Mouse (Mus musculus): Measurements from ENCODE around the gene Dlgap4. TPM values are rescaled to one million over a fixed set of nuclear protein-coding genes. Genes with fewer than 3 reads are reported as not detected.

Gene Dlgap4
- polyA plus RNA-seq, 1 experiment from 2014 or later, result 74.8 TPM

- H3K4me2 ChIP-seq (ENCODE audit: low read length), result no peak overlapping the region
- WGBS, result 84% methylated on average over 8 of the region's 8 CpGs
- no peak overlapping the region for H3K27ac ChIP-seq (ENCODE audit: low read depth)
- DNase-seq (ENCODE audit: low spot score) (no peak), ATAC-seq (replicated peaks; ENCODE audit: low FRiP score, low TSS enrichment, low read depth) (no peak)
- no peaks in the 10 kb centered on the region for H3K27me3 ChIP-seq (replicated peaks; ENCODE audit: control insufficient read depth, insufficient read depth, low read length)
- H3K9ac ChIP-seq (ENCODE audit: low read length), result no peak overlapping the region
- no peaks in the 10 kb centered on the region for H3K9me3 ChIP-seq (ENCODE audit: control insufficient read depth, low read length)
- no peaks in the 10 kb centered on the region for H3K36me3 ChIP-seq (ENCODE audit: control insufficient read depth, insufficient read depth, low read length)
- H3K4me1 ChIP-seq (replicated peaks; ENCODE audit: control insufficient read depth, insufficient read depth, low read length), result no peaks in the 10 kb centered on the region
- no peak overlapping the region for H3K4me3 ChIP-seq (ENCODE audit: low read depth, low read length)
Measured at GRCm38 (mm10) chr2:156657522-156657921, 44.0 kb downstream of the Dlgap4 start.

GRCm38 (mm10) chr2:156658221-156658620 lies 44.7 kb downstream of the Dlgap4 start:
- 85% methylated on average over 10 of the region's 10 CpGs for WGBS

GRCm38 (mm10) chr2:156658751-156659150 lies 45.2 kb downstream of the Dlgap4 start:
- no peak overlapping the region for H3K4me3 ChIP-seq (ENCODE audit: low read depth, low read length)
- ATAC-seq (replicated peaks; ENCODE audit: low FRiP score, low TSS enrichment, low read depth), result no peak
- no peaks in the 10 kb centered on the region for H3K27me3 ChIP-seq (replicated peaks; ENCODE audit: control insufficient read depth, insufficient read depth, low read length)
- H3K36me3 ChIP-seq (ENCODE audit: control insufficient read depth, insufficient read depth, low read length), result no peaks in the 10 kb centered on the region
- no peak overlapping the region for H3K9ac ChIP-seq (ENCODE audit: low read length)
- no peak for DNase-seq (ENCODE audit: low spot score)
- 62% methylated on average over 7 of the region's 7 CpGs for WGBS
- H3K4me1 ChIP-seq (replicated peaks; ENCODE audit: control insufficient read depth, insufficient read depth, low read length), result no peaks in the 10 kb centered on the region
- no peaks in the 10 kb centered on the region for H3K9me3 ChIP-seq (ENCODE audit: control insufficient read depth, low read length)
- H3K4me2 ChIP-seq (ENCODE audit: low read length), result no peak overlapping the region
- no peak overlapping the region for H3K27ac ChIP-seq (ENCODE audit: low read depth)

More at GRCm38 (mm10) chr2:156658221-156658620, 44.7 kb downstream of the Dlgap4 start:
- Histone ChIP-seq H3K36me3 (ENCODE audit: control insufficient read depth, insufficient read depth, low read length) (no peaks in the 10 kb centered on the region), H3K4me1 (replicated peaks; ENCODE audit: control insufficient read depth, insufficient read depth, low read length) (no peaks in the 10 kb centered on the region), H3K4me3 (ENCODE audit: low read depth, low read length) (no peak overlapping the region), H3K27ac (ENCODE audit: low read depth) (no peak overlapping the region), H3K27me3 (replicated peaks; ENCODE audit: control insufficient read depth, insufficient read depth, low read length) (no peaks in the 10 kb centered on the region), H3K4me2 (ENCODE audit: low read length) (no peak overlapping the region), H3K9ac (ENCODE audit: low read length) (no peak overlapping the region), H3K9me3 (ENCODE audit: control insufficient read depth, low read length) (no peaks in the 10 kb centered on the region)
- ATAC-seq (replicated peaks; ENCODE audit: low FRiP score, low TSS enrichment, low read depth) (no peak), DNase-seq (ENCODE audit: low spot score) (no peak)

GRCm38 (mm10) chr2:156659981-156660380 lies 46.5 kb downstream of the Dlgap4 start:
- ATAC-seq (replicated peaks; ENCODE audit: low FRiP score, low TSS enrichment, low read depth), result no peak
- WGBS, result 69% methylated on average over 6 of the region's 6 CpGs

GRCm38 (mm10) chr2:156663162-156663561 lies 49.7 kb downstream of the Dlgap4 start:
- Histone ChIP-seq H3K4me2 (ENCODE audit: low read length) (no peak overlapping the region), H3K4me3 (ENCODE audit: low read depth, low read length) (no peak overlapping the region), H3K9ac (ENCODE audit: low read length) (no peak overlapping the region), H3K36me3 (ENCODE audit: control insufficient read depth, insufficient read depth, low read length) (no peaks in the 10 kb centered on the region), H3K27me3 (replicated peaks; ENCODE audit: control insufficient read depth, insufficient read depth, low read length) (no peaks in the 10 kb centered on the region), H3K4me1 (replicated peaks; ENCODE audit: control insufficient read depth, insufficient read depth, low read length) (no peaks in the 10 kb centered on the region), H3K27ac (ENCODE audit: low read depth) (no peak overlapping the region), H3K9me3 (ENCODE audit: control insufficient read depth, low read length) (no peaks in the 10 kb centered on the region)
- no peak for ATAC-seq (replicated peaks; ENCODE audit: low FRiP score, low TSS enrichment, low read depth)
- DNase-seq (ENCODE audit: low spot score), result no peak
- 83% methylated on average over 10 of the region's 10 CpGs for WGBS

More at GRCm38 (mm10) chr2:156659981-156660380, 46.5 kb downstream of the Dlgap4 start:
- H3K27me3 ChIP-seq (replicated peaks; ENCODE audit: control insufficient read depth, insufficient read depth, low read length), result no peaks in the 10 kb centered on the region
- H3K4me3 ChIP-seq (ENCODE audit: low read depth, low read length), result no peak overlapping the region
- no peaks in the 10 kb centered on the region for H3K9me3 ChIP-seq (ENCODE audit: control insufficient read depth, low read length)
- H3K4me1 ChIP-seq (replicated peaks; ENCODE audit: control insufficient read depth, insufficient read depth, low read length), result no peaks in the 10 kb centered on the region
- no peaks in the 10 kb centered on the region for H3K36me3 ChIP-seq (ENCODE audit: control insufficient read depth, insufficient read depth, low read length)
- no peak overlapping the region for H3K27ac ChIP-seq (ENCODE audit: low read depth)
- H3K9ac ChIP-seq (ENCODE audit: low read length), result no peak overlapping the region
- DNase-seq (ENCODE audit: low spot score), result no peak
- H3K4me2 ChIP-seq (ENCODE audit: low read length), result no peak overlapping the region

- ATAC-seq (replicated peaks; ENCODE audit: low FRiP score, low TSS enrichment, low read depth) (no peak), DNase-seq (ENCODE audit: low spot score) (no peak)
- 21% methylated on average over 5 of the region's 5 CpGs for WGBS
Measured at GRCm38 (mm10) chr2:156664407-156664806, 50.9 kb downstream of the Dlgap4 start.

GRCm38 (mm10) chr2:156664993-156665518 lies 51.6 kb downstream of the Dlgap4 start:
- no peaks in the 10 kb centered on the region for H3K4me1 ChIP-seq (replicated peaks; ENCODE audit: control insufficient read depth, insufficient read depth, low read length)
- H3K9me3 ChIP-seq (ENCODE audit: control insufficient read depth, low read length), result no peaks in the 10 kb centered on the region
- H3K36me3 ChIP-seq (ENCODE audit: control insufficient read depth, insufficient read depth, low read length), result no peaks in the 10 kb centered on the region
- H3K4me3 ChIP-seq (ENCODE audit: low read depth, low read length), result no peak overlapping the region
- H3K9ac ChIP-seq (ENCODE audit: low read length), result no peak overlapping the region
- 71% methylated on average over 8 of the region's 8 CpGs for WGBS
- H3K27me3 ChIP-seq (replicated peaks; ENCODE audit: control insufficient read depth, insufficient read depth, low read length), result no peaks in the 10 kb centered on the region
- no peak overlapping the region for H3K27ac ChIP-seq (ENCODE audit: low read depth)
- ATAC-seq (replicated peaks; ENCODE audit: low FRiP score, low TSS enrichment, low read depth) (no peak), DNase-seq (ENCODE audit: low spot score) (no peak)
- H3K4me2 ChIP-seq (ENCODE audit: low read length), result no peak overlapping the region

More at GRCm38 (mm10) chr2:156664407-156664806, 50.9 kb downstream of the Dlgap4 start:
- no peaks in the 10 kb centered on the region for H3K4me1 ChIP-seq (replicated peaks; ENCODE audit: control insufficient read depth, insufficient read depth, low read length)
- H3K9ac ChIP-seq (ENCODE audit: low read length), result no peak overlapping the region
- no peak overlapping the region for H3K4me3 ChIP-seq (ENCODE audit: low read depth, low read length)
- H3K4me2 ChIP-seq (ENCODE audit: low read length), result no peak overlapping the region
- no peak overlapping the region for H3K27ac ChIP-seq (ENCODE audit: low read depth)
- no peaks in the 10 kb centered on the region for H3K9me3 ChIP-seq (ENCODE audit: control insufficient read depth, low read length)
- H3K36me3 ChIP-seq (ENCODE audit: control insufficient read depth, insufficient read depth, low read length), result no peaks in the 10 kb centered on the region
- no peaks in the 10 kb centered on the region for H3K27me3 ChIP-seq (replicated peaks; ENCODE audit: control insufficient read depth, insufficient read depth, low read length)

GRCm38 (mm10) chr2:156665620-156666196 lies 52.2 kb downstream of the Dlgap4 start:
- H3K9me3 ChIP-seq (ENCODE audit: control insufficient read depth, low read length), result no peaks in the 10 kb centered on the region
- no peaks in the 10 kb centered on the region for H3K36me3 ChIP-seq (ENCODE audit: control insufficient read depth, insufficient read depth, low read length)
- no peak overlapping the region for H3K27ac ChIP-seq (ENCODE audit: low read depth)
- DNase-seq (ENCODE audit: low spot score), result no peak
- H3K9ac ChIP-seq (ENCODE audit: low read length), result no peak overlapping the region
- H3K4me1 ChIP-seq (replicated peaks; ENCODE audit: control insufficient read depth, insufficient read depth, low read length), result no peaks in the 10 kb centered on the region
- H3K27me3 ChIP-seq (replicated peaks; ENCODE audit: control insufficient read depth, insufficient read depth, low read length), result no peaks in the 10 kb centered on the region
- no peak for ATAC-seq (replicated peaks; ENCODE audit: low FRiP score, low TSS enrichment, low read depth)
- no peak overlapping the region for H3K4me3 ChIP-seq (ENCODE audit: low read depth, low read length)
- WGBS, result 81% methylated on average over 13 of the region's 13 CpGs
- H3K4me2 ChIP-seq (ENCODE audit: low read length), result no peak overlapping the region

- Histone ChIP-seq H3K4me3 (ENCODE audit: low read depth, low read length) (no peak overlapping the region), H3K27me3 (replicated peaks; ENCODE audit: control insufficient read depth, insufficient read depth, low read length) (no peaks in the 10 kb centered on the region), H3K9ac (ENCODE audit: low read length) (no peak overlapping the region), H3K36me3 (ENCODE audit: control insufficient read depth, insufficient read depth, low read length) (no peaks in the 10 kb centered on the region), H3K4me1 (replicated peaks; ENCODE audit: control insufficient read depth, insufficient read depth, low read length) (no peaks in the 10 kb centered on the region), H3K9me3 (ENCODE audit: control insufficient read depth, low read length) (no peaks in the 10 kb centered on the region), H3K27ac (ENCODE audit: low read depth) (no peak overlapping the region), H3K4me2 (ENCODE audit: low read length) (no peak overlapping the region)
- DNase-seq (ENCODE audit: low spot score) (no peak), ATAC-seq (replicated peaks; ENCODE audit: low FRiP score, low TSS enrichment, low read depth) (no peak)
- 56% methylated on average over 12 of the region's 12 CpGs for whole genome bisulfite sequencing
Measured at GRCm38 (mm10) chr2:156666231-156666630, 52.7 kb downstream of the Dlgap4 start.

Data from intestine, embryonic 14.5 days (tissue).